Mouse (Mus musculus) Patski (cell line): ENCODE results near the gene Ccdc162. TPM values are rescaled to one million over a fixed set of nuclear protein-coding genes. Genes with fewer than 3 reads are reported as not detected.
"Not testable (repeated sequence)": the region's sequence is repeated elsewhere in the genome, so short reads cannot be mapped to it uniquely, and the experiment has no call there.

Experiments used
- ATAC-seq: fragments of 100-300 bp; one replicate; pipeline ENCODE4 v1.8.0; 2021
- CTCF ChIA-PET: fragments of 350-600 bp; sonication (Branson Sonifier 250); formaldehyde crosslinking; loops from one replicate; lab custom pipeline; 2022; ENCODE audit warnings: inconsistent platforms; lab: Charles Lee
- POLR2A ChIA-PET: fragments of 350-600 bp; sonication (Branson Sonifier 250); formaldehyde crosslinking; loops from one replicate; lab custom pipeline; 2022; ENCODE audit warnings: antibody characterized with exemption, inconsistent platforms; lab: Charles Lee
- DNase-seq: peaks from one replicate; pipeline ENCODE4 v3.0.0-alpha.2; 2011; ENCODE audit warnings: low read depth, low spot score
- H3K27me3 ChIP-seq: fragments of 371-371 bp; one replicate; pipeline ENCODE4 v1.5.1; 2021
- CTCF ChIP-seq: fragments of 100-300 bp; IDR thresholded peaks from one replicate; pipeline ENCODE4 v1.5.1; 2021
- in situ Hi-C: fragments of 300-500 bp; cut with MboI; formaldehyde crosslinking; loops from 3 replicates; pipeline ENCODE4 v1.11.1; 2018; ENCODE audit warnings: low pct_unique_long_range_greater_than_20kb, mixed read lengths
- polyA plus RNA-seq: library from polyadenylated mRNA; unstranded; gene quantifications from one replicate; pipeline ENCODE4 v1.2.3, GENCODE M21; 2021

Ccdc162 gene
- polyA plus RNA-seq, 1 experiment from 2014 or later: 1.7 TPM

GRCm38 (mm10) chr10:41505446-41505845 lies 211.0 kb downstream of the Ccdc162 start:
- ATAC-seq, in situ Hi-C loops, H3K27me3 ChIP-seq: not testable (repeated sequence)
- CTCF ChIA-PET: interaction anchor here (0.7 to 4.0 kb wide), 10 partner anchors 9 to 489 kb away, joined by 3 to 23 read pairs (median 5); partner anchors contain the start of gene Ak9
- peak; percentile 41 for DNase-seq
- peak; percentile 91 for TF ChIP-seq CTCF
- POLR2A ChIA-PET: interaction anchor here (0.6 to 1.0 kb wide), 2 partner anchors 15 to 266 kb away, joined by 3 read pairs; no protein-coding TSS in a partner anchor

- no peak for ATAC-seq
- ChIA-PET POLR2A (no interaction called here), CTCF (interaction anchor here (0.7 to 4.0 kb wide), 6 partner anchors 9 to 184 kb away, joined by 3 to 23 read pairs (median 5); no protein-coding TSS in a partner anchor)
- no peaks in the 10 kb centered on the region for H3K27me3 ChIP-seq
- in situ Hi-C loops: loop anchor here (5.0 kb wide), 2 partner anchors 203 to 503 kb away; partner anchors contain the start of genes Ak9 and Fig4
- TF ChIP-seq CTCF: no peak
- DNase-seq: no peak
Observed at GRCm38 (mm10) chr10:41504996-41505395, 211.4 kb downstream of the Ccdc162 start.

- POLR2A ChIA-PET: no interaction called here
- no peak for ATAC-seq
- no peak for TF ChIP-seq CTCF
- in situ Hi-C loops: loop anchor here (5.0 kb wide), 2 partner anchors 199 to 499 kb away; partner anchors contain the start of genes Ak9 and Fig4
- CTCF ChIA-PET: interaction anchor here (1.6 kb wide), 1 partner anchor 20 kb away, joined by 3 read pairs; no protein-coding TSS in a partner anchor
- no peak for DNase-seq
- no peaks in the 10 kb centered on the region for H3K27me3 ChIP-seq
Observed at GRCm38 (mm10) chr10:41500941-41501340, 215.5 kb downstream of the Ccdc162 start.

GRCm38 (mm10) chr10:41491111-41491510 lies 225.3 kb downstream of the Ccdc162 start:
- in situ Hi-C loops: no loop called here
- ATAC-seq: no peak
- POLR2A ChIA-PET: interaction anchor here (0.6 to 1.3 kb wide), 6 partner anchors 14 to 1643 kb away, joined by 3 to 4 read pairs (median 3); no protein-coding TSS in a partner anchor

GRCm38 (mm10) chr10:41490518-41490873 lies 225.9 kb downstream of the Ccdc162 start:
- H3K27me3 ChIP-seq: no peaks in the 10 kb centered on the region
- in situ Hi-C loops: no loop called here
- CTCF ChIA-PET: interaction anchor here (1.0 kb wide), 1 partner anchor 14 kb away, joined by 3 read pairs; the partner anchor contains the start of gene Mical1
- TF ChIP-seq CTCF: no peak
- POLR2A ChIA-PET: interaction anchor here (0.6 to 1.3 kb wide), 4 partner anchors 13 to 1644 kb away, joined by 3 to 6 read pairs (median 4); partner anchors contain the start of gene Zbtb24
- ATAC-seq: peak; percentile 3
- no peak for DNase-seq

More at GRCm38 (mm10) chr10:41491111-41491510, 225.3 kb downstream of the Ccdc162 start:
- CTCF ChIA-PET: no interaction called here
- no peaks in the 10 kb centered on the region for H3K27me3 ChIP-seq
- no peak for TF ChIP-seq CTCF
- DNase-seq: no peak

GRCm38 (mm10) chr10:41489708-41490517 lies 226.5 kb downstream of the Ccdc162 start, which contains the start of the genes Smpd2 and Ppil6:
TSS of gene Smpd2 (minus strand) at chr10:41490369.
TSS of gene Ppil6 (plus strand) at chr10:41490439.
- no peaks in the 10 kb centered on the region for H3K27me3 ChIP-seq
- TF ChIP-seq CTCF: no peak
- CTCF ChIA-PET: interaction anchor here (1.0 kb wide), 3 partner anchors 14 to 186 kb away, joined by 3 read pairs; partner anchors contain the start of genes Ak9 and Mical1
- POLR2A ChIA-PET: interaction anchor here (1.1 to 1.3 kb wide), 3 partner anchors 13 to 40 kb away, joined by 3 to 6 read pairs (median 4); partner anchors contain the start of gene Zbtb24
- ATAC-seq (peak; percentile 90), DNase-seq (peak; percentile 66)
- in situ Hi-C loops: no loop called here

- ChIA-PET POLR2A (interaction anchor here (1.1 to 1.3 kb wide), 2 partner anchors 36 to 39 kb away, joined by 3 to 6 read pairs; partner anchors contain the start of gene Zbtb24), CTCF (interaction anchor here (1.0 kb wide), 3 partner anchors 13 to 186 kb away, joined by 3 read pairs; partner anchors contain the start of genes Ak9 and Mical1)
- in situ Hi-C loops: no loop called here
- DNase-seq (no peak), ATAC-seq (no peak)
- TF ChIP-seq CTCF: no peak
- H3K27me3 ChIP-seq: no peaks in the 10 kb centered on the region
Observed at GRCm38 (mm10) chr10:41489294-41489693, 227.1 kb downstream of the Ccdc162 start.

- no peak for ATAC-seq
- ChIA-PET POLR2A (interaction anchor here (1.1 kb wide), 1 partner anchor 36 kb away, joined by 3 read pairs; no protein-coding TSS in a partner anchor), CTCF (no interaction called here)
- in situ Hi-C loops: no loop called here
- DNase-seq: no peak
- H3K27me3 ChIP-seq: no peaks in the 10 kb centered on the region
- no peak for TF ChIP-seq CTCF
Observed at GRCm38 (mm10) chr10:41488877-41489276, 227.6 kb downstream of the Ccdc162 start.

Other genes with a start within 250 kb of the Ccdc162 start
- gene Mical1, start 240.3 kb downstream of the Ccdc162 start, polyA plus RNA-seq: 16.6 TPM
- 43.7 TPM for gene Smpd2, start 226.3 kb downstream of the Ccdc162 start, polyA plus RNA-seq
- 6.4 TPM for gene Ppil6, start 226.2 kb downstream of the Ccdc162 start, polyA plus RNA-seq
- gene Cd164, start 197.2 kb downstream of the Ccdc162 start, polyA plus RNA-seq: 433 TPM
- 17.3 TPM for gene Cep57l1, start 93.2 kb upstream of the Ccdc162 start, polyA plus RNA-seq
- 28.6 TPM for gene Sesn1, start 93.3 kb upstream of the Ccdc162 start, polyA plus RNA-seq